Mouse (Mus musculus) midbrain, embryonic 12.5 days (tissue): Measurements from ENCODE around the gene Myadml2. TPM values are rescaled to one million over a fixed set of nuclear protein-coding genes. Genes with fewer than 3 reads are reported as not detected.

ENCODE experiments used
- ATAC-seq: fragments of 200-750 bp; cut with Nextera tagmentation; 2 replicates; pipeline ENCODE4 v1.8.0; 2017; ENCODE audit warnings: low read depth, moderate TSS enrichment, moderate library complexity; ENCODE audit not compliant: low FRiP score
- H3K27ac ChIP-seq: fragments of 300-500 bp; sonication (generic); replicated peaks from 2 replicates; pipeline ENCODE4 v1.5.1; 2016; ENCODE audit warnings: mild to moderate bottlenecking
- H3K27me3 ChIP-seq: fragments of 300-500 bp; sonication (generic); 2 replicates; pipeline ENCODE4 v1.6.1; 2016; ENCODE audit warnings: mild to moderate bottlenecking
- H3K36me3 ChIP-seq: fragments of 300-500 bp; sonication (generic); 2 replicates; pipeline ENCODE4 v1.6.1; 2016
- H3K4me1 ChIP-seq: fragments of 300-500 bp; sonication (generic); 2 replicates; pipeline ENCODE4 v1.6.1; 2016
- H3K4me2 ChIP-seq: fragments of 300-500 bp; sonication (generic); replicated peaks from 2 replicates; pipeline ENCODE4 v1.6.1; 2016; ENCODE audit warnings: mild to moderate bottlenecking, moderate library complexity
- H3K4me3 ChIP-seq: fragments of 300-500 bp; sonication (generic); 2 replicates; pipeline ENCODE4 v1.5.1; 2016; ENCODE audit warnings: mild to moderate bottlenecking
- H3K9ac ChIP-seq: fragments of 300-500 bp; sonication (generic); replicated peaks from 2 replicates; pipeline ENCODE4 v1.6.1; 2016; ENCODE audit warnings: mild to moderate bottlenecking, moderate library complexity
- H3K9me3 ChIP-seq: fragments of 300-500 bp; sonication (generic); 2 replicates; pipeline ENCODE4 v1.6.1; 2016; ENCODE audit warnings: mild to moderate bottlenecking
- WGBS: fragments of 180-500 bp; shearing (Covaris S2); methylation state at CpG from one replicate; pipeline ENCODE4 v1.1.7; 2016; 5-methylcytosine and 5-hydroxymethylcytosine counted together
- polyA plus RNA-seq: library from polyadenylated mRNA; unstranded; fragments of >200 nt; fragmentation: Nextera tagmentation; extraction: Ambion mirVana; gene quantifications from 2 replicates; pipeline ENCODE4 v1.2.1, GENCODE M21; 2016

Myadml2 gene
- polyA plus RNA-seq, 1 experiment from 2014 or later = not detected

DNA sequence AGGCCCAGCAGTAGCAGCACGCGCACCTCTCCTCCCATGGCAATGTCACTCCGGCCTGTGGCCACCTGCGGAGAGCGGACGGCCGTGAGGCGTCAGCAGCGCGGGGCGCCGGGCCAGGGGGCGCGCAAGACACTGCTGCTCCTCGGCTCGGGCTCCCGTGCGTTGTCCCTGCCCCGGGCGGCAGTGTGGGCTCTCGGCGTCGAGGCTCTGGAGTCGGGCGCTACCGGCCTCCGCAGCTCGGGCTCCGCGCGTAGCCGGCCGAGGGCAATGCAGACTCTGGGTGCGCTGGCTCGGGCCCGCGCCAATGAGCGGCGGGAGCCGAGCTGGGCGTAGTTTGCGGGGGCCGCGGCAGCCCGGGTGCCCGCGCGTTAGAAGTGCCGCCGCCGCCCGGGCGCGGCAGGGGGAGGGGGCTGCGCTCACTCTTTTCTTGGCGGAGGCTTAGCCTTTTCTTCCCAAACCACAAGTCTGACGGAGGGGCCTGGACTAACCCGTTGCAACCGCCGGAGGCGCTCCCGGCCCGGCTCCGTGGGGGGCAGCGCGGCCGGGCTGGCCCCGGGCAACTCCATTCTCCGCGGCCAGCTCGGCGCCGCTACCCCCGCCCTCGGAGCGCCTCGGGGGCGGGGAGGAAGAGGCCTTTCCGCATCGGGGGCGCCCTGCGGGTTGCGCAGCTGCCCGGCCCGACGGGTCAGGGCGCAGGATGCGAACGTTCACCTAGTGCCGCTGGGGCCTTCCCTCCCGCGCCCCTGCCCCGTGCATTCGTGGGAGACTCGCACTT lies 12.5 kb upstream of the Myadml2 start:
- Histone ChIP-seq H3K9ac (peak overlapping the region; percentile 44; the same call in 1 of the 2 replicates), H3K36me3 (no peaks in the 10 kb centered on the region), H3K4me3 (peak overlapping the region; percentile 42), H3K4me1 (peaks cover 23% of the 10 kb centered on the region), H3K9me3 (no peaks in the 10 kb centered on the region), H3K27me3 (peaks cover 96% of the 10 kb centered on the region), H3K27ac (no peak overlapping the region), H3K4me2 (peak overlapping the region; percentile 58)
- ATAC-seq = peak; percentile 52; the same call in 1 of the 2 replicates
- WGBS = under 1% methylated on average over 74 of the region's 95 CpGs

DNA sequence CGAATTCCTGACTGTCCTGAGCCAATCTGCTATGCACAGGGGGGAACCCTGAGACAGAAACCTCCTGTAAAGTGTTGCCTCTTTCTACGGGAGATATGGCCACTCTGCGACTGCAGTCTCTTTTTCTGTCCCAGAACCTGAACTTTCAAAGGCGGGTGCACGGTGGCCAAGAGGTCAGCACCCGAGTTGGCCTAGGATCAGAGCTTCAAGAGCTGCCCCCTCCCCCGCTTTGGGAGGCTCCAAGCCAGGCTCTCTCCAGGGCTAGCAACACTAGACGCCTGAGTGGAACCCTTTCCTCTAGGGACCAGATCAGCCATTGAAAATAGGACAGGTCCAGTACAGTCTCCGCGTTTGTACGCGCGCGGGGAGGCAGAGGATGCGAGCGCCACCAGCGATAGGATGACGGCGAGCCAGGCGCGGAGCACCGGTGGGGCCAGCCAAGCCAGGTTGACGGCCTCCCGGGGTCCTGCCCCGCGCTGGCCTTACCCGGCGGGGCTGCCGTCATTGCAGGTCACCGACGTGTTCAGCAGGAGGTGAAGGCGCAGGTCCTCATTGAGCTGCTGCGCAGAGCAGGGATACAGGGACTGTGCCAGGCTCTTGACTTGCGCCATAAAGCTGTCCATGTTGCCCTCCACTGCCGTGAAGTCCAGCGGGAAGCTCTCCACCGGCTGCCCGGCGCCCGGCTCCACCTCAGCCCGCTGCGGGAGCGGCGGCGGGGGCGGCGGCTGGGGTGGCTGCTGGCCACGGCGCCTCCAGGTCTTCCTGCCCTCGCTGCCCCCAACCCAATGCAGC lies 11.7 kb upstream of the Myadml2 start:
- no peak overlapping the region for H3K27ac ChIP-seq
- peaks cover 93% of the 10 kb centered on the region for H3K27me3 ChIP-seq
- H3K4me1 ChIP-seq = peaks cover 23% of the 10 kb centered on the region
- no peak for ATAC-seq
- WGBS = 3% methylated on average over 50 of the region's 50 CpGs
- peak overlapping the region; percentile 42 for H3K4me3 ChIP-seq
- no peaks in the 10 kb centered on the region for H3K9me3 ChIP-seq
- H3K36me3 ChIP-seq = no peaks in the 10 kb centered on the region
- peak overlapping the region; percentile 58 for H3K4me2 ChIP-seq
- H3K9ac ChIP-seq = peak overlapping the region; percentile 11; the same call in 1 of the 2 replicates

DNA sequence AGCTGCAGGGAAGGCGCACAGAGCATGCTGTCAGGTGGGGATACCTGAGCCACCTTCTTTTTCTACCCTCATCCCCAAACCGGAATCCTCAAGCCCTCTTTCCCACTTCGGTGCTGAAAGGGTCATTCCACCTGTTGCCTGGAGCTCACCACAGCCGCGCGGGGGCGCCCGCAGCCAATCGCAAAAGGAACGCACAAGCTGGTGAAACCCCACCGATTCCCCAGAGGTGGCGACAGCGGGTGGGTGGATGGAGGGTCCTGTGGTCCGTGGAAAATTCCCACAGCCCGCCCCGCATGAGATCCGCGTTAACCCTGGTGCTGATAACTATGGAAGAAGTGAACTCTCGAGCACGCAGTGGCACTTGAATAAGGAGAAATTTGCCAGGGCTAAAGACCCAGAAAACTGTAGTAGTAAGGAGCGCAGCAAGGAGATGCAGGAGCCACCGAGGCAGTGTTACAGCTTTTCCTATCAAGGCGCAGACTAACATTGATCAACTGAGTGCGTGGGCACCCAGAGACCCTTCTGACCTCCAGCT lies 11.0 kb upstream of the Myadml2 start:
- H3K36me3 ChIP-seq = no peaks in the 10 kb centered on the region
- H3K4me3 ChIP-seq = no peak overlapping the region; the same call in 1 of the 2 replicates
- peaks cover 96% of the 10 kb centered on the region for H3K27me3 ChIP-seq
- peaks cover 23% of the 10 kb centered on the region for H3K4me1 ChIP-seq
- no peak for ATAC-seq
- no peaks in the 10 kb centered on the region for H3K9me3 ChIP-seq
- no peak overlapping the region for H3K27ac ChIP-seq
- 0 out of 2 replicates have a peak overlapping the region, but pooled peaks have one; percentile 2 for H3K9ac ChIP-seq
- 0 out of 2 replicates have a peak overlapping the region, but pooled peaks have one; percentile 6 for H3K4me2 ChIP-seq
- 3% methylated on average over 24 of the region's 24 CpGs for WGBS

DNA sequence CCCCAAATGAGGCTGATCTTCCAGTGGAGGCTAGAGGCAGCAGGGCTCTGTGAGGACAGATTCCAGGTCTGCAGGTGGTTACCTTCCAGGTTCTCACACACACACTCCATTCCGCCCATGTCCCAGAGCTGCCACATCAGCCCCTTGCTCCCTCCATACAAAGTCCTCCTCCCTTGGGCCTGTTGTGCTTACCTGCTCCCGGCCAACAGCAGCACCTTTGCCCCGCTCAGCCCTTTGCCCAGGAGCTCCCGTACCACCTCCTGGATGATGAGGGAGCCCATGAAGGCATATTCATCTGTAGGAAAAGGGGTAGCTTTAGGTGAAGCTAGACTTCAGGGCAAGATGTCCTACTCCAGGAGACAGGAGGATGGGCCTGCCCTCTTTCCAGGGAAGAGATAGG lies 9.3 kb upstream of the Myadml2 start:
- no peaks in the 10 kb centered on the region for H3K36me3 ChIP-seq
- 82% methylated on average over 4 of the region's 4 CpGs for WGBS
- no peak overlapping the region for H3K4me3 ChIP-seq
- H3K9ac ChIP-seq = no peak overlapping the region
- peaks cover 23% of the 10 kb centered on the region for H3K4me1 ChIP-seq
- H3K4me2 ChIP-seq = no peak overlapping the region
- H3K27ac ChIP-seq = no peak overlapping the region
- no peak for ATAC-seq
- H3K9me3 ChIP-seq = no peaks in the 10 kb centered on the region
- H3K27me3 ChIP-seq = peaks cover 80% of the 10 kb centered on the region

- peaks cover 5% of the 10 kb centered on the region for H3K4me1 ChIP-seq
- H3K4me2 ChIP-seq = no peak overlapping the region
- no peak overlapping the region for H3K4me3 ChIP-seq
- WGBS = 76% methylated on average over 3 of the region's 3 CpGs
- peaks cover 55% of the 10 kb centered on the region for H3K27me3 ChIP-seq
- H3K27ac ChIP-seq = no peak overlapping the region
- H3K9ac ChIP-seq = no peak overlapping the region
- no peak for ATAC-seq
- no peaks in the 10 kb centered on the region for H3K9me3 ChIP-seq
- no peaks in the 10 kb centered on the region for H3K36me3 ChIP-seq
Observed at GRCm38 (mm10) chr11:120654741-120655140, 6.8 kb upstream of the Myadml2 start.

- Histone ChIP-seq H3K4me2 (no peak overlapping the region), H3K9me3 (no peaks in the 10 kb centered on the region), H3K27ac (no peak overlapping the region), H3K36me3 (no peaks in the 10 kb centered on the region), H3K4me1 (peaks cover 8% of the 10 kb centered on the region), H3K9ac (no peak overlapping the region), H3K27me3 (peaks cover 40% of the 10 kb centered on the region), H3K4me3 (no peak overlapping the region)
- no peak for ATAC-seq
- WGBS = 69% methylated on average over 3 of the region's 3 CpGs
Observed at GRCm38 (mm10) chr11:120651872-120652271, 3.9 kb upstream of the Myadml2 start.

- H3K27ac ChIP-seq = no peak overlapping the region
- H3K36me3 ChIP-seq = no peaks in the 10 kb centered on the region
- H3K9me3 ChIP-seq = no peaks in the 10 kb centered on the region
- peak overlapping the region; percentile 44; the same call in 1 of the 2 replicates for H3K4me2 ChIP-seq
- H3K27me3 ChIP-seq = peaks cover 37% of the 10 kb centered on the region
- H3K9ac ChIP-seq = no peak overlapping the region
- 83% methylated on average over 35 of the region's 35 CpGs for WGBS
- H3K4me3 ChIP-seq = no peak overlapping the region
- peaks cover 21% of the 10 kb centered on the region for H3K4me1 ChIP-seq
- ATAC-seq = no peak
Observed at GRCm38 (mm10) chr11:120647047-120647830, 719 bp downstream of the Myadml2 start.

DNA sequence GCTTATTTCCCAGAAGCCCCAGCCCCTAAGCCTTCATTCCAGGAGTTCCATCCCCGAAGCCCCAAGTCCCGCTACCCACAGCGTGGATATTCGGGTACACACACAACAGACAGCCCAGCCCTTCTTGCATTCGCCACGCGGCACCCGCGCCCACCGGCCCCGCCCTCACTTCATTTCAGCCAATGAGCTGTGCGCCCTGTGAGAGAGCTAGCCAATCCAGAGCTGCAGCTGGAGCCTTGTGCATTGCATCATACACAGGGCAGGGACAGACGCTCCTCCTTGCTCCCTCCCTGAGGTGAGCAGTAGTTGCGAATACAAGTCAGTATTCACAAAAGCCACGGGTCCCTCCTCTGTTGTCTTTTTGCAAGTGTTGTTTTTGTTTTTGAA lies 4.4 kb downstream of the Myadml2 start, which contains the start of gene Pycr1:
Gene Pycr1, minus strand, starts transcription at position 169 of the 387 bp plus-strand sequence.
- H3K4me3 ChIP-seq = peak within 1 kb of the TSS; percentile 48
- peaks cover 22% of the 10 kb centered on the region for H3K4me1 ChIP-seq
- WGBS = under 1% methylated on average over 15 of the region's 15 CpGs
- H3K9ac ChIP-seq = peak within 1 kb of the TSS; percentile 68
- H3K27me3 ChIP-seq = peaks cover 42% of the 10 kb centered on the region
- ATAC-seq = peak; percentile 100
- 0 out of 2 replicates have a peak within 1 kb of the TSS, but pooled peaks have one; percentile 47 for H3K27ac ChIP-seq
- no peaks in the 10 kb centered on the region for H3K36me3 ChIP-seq
- H3K4me2 ChIP-seq = peak within 1 kb of the TSS; percentile 86
- H3K9me3 ChIP-seq = no peaks in the 10 kb centered on the region

DNA sequence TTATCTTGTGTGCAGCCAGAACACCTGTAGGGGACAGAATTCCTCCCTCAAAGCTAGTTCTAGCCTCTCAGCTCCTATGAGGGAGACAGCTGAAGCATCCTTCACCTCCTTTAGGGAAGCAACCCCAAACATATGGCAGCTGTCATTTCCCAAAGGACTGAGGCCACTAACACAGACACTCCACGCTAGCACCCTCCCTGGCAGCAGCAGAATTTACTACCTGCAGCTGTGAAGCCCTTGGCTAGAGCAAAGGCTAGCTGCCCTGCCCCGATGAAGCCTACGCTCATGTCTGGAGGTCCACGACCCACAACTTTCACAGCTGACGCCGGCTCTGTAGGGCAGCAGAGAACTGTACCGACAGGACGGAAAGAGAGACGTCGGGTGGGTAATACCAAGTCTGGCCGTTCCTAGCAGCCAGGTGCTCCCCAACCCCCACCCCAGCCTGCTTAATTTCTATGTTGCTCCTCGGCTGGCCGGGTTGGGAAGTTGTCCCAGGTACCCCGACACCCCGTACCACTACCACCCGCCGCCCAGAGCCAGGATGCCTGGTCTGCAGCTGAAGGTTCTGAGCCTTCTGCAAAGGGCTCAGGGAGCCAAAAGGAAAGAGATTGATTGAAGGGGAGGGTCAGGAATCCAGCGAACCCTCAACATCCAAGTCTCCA lies 4.9 kb downstream of the Myadml2 start:
- peak; percentile 55; the same call in 1 of the 2 replicates for ATAC-seq
- H3K36me3 ChIP-seq = no peaks in the 10 kb centered on the region
- peak overlapping the region; percentile 48 for H3K4me3 ChIP-seq
- H3K4me1 ChIP-seq = peaks cover 19% of the 10 kb centered on the region
- 0 out of 2 replicates have a peak overlapping the region, but pooled peaks have one; percentile 47 for H3K27ac ChIP-seq
- H3K4me2 ChIP-seq = peak overlapping the region; percentile 86
- H3K9ac ChIP-seq = peak overlapping the region; percentile 68
- no peaks in the 10 kb centered on the region for H3K9me3 ChIP-seq
- 5% methylated on average over 18 of the region's 18 CpGs for WGBS
- H3K27me3 ChIP-seq = peaks cover 40% of the 10 kb centered on the region

GRCm38 (mm10) chr11:120641869-120642268 lies 6.1 kb downstream of the Myadml2 start:
- Histone ChIP-seq H3K27me3 (peaks cover 28% of the 10 kb centered on the region), H3K4me1 (peaks cover 14% of the 10 kb centered on the region), H3K9ac (0 out of 2 replicates have a peak overlapping the region, but pooled peaks have one; percentile 31), H3K9me3 (no peaks in the 10 kb centered on the region), H3K4me2 (no peak overlapping the region), H3K36me3 (no peaks in the 10 kb centered on the region), H3K4me3 (no peak overlapping the region), H3K27ac (no peak overlapping the region)
- no peak for ATAC-seq
- 94% methylated on average over 8 of the region's 8 CpGs for WGBS

DNA sequence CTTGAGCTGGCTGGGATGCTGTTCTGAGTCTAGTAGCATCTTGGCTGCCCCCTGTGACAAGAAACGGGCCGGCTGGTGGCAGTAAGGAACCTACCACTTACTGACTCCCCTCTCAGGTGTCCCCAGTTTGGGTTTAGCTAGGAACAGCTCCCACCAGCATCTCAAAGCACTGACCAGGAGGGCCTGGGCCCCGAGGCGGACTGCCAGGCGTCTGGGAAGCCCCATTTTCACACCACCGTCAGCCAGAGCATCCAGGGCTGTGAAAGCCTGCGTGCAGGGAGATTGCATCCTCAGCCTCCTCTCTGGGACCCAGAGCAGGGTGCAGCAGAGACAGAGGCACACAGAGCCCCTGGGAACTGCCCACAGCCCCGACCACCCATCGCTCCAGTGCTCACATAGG lies 6.7 kb downstream of the Myadml2 start:
- peaks cover 21% of the 10 kb centered on the region for H3K27me3 ChIP-seq
- H3K27ac ChIP-seq = no peak overlapping the region
- H3K4me2 ChIP-seq = no peak overlapping the region
- H3K9me3 ChIP-seq = no peaks in the 10 kb centered on the region
- no peak overlapping the region for H3K4me3 ChIP-seq
- H3K9ac ChIP-seq = 0 out of 2 replicates have a peak overlapping the region, but pooled peaks have one; percentile 31
- 68% methylated on average over 9 of the region's 9 CpGs for WGBS
- no peaks in the 10 kb centered on the region for H3K36me3 ChIP-seq
- peaks cover 14% of the 10 kb centered on the region for H3K4me1 ChIP-seq
- ATAC-seq = no peak
